Mouse (Mus musculus): ENCODE measurements around the gene Gas2l3.

- TF ChIP-seq CTCF (IDR thresholded peaks at IDR 0.05; ENCODE audit: low read depth): no peak
- TF ChIP-seq EP300 (IDR thresholded peaks at IDR 0.05; ENCODE audit: low read depth): no peak
These were observed 20.5 kb downstream of the Gas2l3 start for GRCm38 (mm10) chr10:89423164-89423778.
